Mouse (Mus musculus): ENCODE data around the gene Eef1akmt3.
A peak's percentile ranks its signal among the peaks of the same experiment; 100 is the strongest.

Gene Eef1akmt3

DNA sequence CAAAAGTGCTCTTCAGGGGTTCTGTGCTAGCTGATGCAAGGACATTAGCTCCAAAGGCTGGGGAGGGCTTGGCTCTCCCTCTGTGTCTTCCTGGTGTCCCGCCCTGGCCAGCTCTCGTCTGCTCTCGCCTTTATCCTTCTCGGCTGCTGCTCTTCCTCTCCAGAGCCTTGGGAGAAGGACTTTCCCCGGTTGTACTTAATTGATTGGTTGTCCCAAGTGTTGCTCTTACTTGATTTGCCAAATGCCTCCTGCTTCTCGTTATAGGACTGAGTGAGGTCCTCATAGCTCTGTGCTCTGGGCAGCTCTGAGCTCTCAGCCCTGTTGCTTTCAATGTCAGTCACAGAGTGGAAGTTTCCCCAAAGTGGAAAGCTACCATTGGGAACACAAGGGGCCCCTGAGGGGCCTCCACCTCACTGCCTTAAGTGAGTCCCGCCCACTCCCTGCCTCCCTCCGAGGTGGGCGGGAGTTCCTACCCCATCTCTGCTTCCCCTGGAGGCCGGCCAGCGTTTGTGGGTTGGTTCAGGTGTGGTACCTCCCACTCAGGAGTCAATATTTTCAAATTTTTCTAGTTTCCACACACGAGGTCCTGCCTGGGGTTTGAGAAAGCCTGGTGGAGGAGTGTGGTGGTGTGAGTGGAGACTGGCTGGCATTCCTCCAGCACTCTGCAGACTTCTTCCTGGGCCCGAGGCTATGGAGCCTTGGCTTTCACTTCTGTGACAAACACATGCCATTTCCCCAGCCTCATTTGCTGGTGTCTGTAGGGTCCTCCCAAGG, 43.8 kb downstream of the Eef1akmt3 start:
- peak in 1 of 2 experiments; percentile 50 for DNase-seq

DNA sequence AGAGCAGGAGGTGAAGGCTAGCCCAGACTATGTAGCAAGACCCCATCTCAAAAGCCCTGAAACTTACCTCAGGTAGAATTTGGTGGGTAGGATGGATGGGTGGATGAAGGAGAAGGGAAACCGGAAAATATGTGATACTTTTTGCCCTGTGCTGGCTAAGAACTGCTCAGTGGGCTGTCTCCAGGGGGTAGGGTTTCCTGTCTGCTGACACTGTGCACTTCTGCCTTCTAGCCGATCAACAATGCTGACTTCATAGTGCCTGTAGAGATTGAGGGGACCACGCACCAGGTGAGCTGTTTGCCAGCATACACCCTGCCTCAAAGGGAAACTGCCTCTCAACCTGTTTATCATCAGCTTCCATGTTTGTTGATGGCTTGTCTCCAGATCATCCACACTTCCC, 47.7 kb downstream of the Eef1akmt3 start:
- DNase-seq = no peak

DNA sequence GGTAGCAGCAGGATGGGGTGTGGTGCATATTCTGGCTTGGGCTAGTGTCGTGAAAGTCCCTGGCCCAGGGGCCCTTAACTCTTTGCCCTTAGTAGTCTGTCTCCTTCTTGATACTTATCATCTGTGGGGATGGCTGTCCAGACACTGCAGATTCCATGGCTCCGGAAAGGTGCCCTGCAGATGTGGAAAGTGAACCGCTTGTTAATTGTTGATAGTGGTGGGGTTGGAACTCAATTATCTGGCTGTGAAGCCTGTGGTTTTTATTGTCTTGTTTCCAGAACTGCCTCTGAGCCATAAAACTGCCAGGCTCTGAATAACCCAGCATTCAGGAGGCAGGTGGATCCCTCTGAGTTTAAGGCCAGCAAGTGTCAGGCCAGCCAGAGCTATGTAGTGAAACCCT, 49.6 kb downstream of the Eef1akmt3 start:
- DNase-seq = no peak

DNA sequence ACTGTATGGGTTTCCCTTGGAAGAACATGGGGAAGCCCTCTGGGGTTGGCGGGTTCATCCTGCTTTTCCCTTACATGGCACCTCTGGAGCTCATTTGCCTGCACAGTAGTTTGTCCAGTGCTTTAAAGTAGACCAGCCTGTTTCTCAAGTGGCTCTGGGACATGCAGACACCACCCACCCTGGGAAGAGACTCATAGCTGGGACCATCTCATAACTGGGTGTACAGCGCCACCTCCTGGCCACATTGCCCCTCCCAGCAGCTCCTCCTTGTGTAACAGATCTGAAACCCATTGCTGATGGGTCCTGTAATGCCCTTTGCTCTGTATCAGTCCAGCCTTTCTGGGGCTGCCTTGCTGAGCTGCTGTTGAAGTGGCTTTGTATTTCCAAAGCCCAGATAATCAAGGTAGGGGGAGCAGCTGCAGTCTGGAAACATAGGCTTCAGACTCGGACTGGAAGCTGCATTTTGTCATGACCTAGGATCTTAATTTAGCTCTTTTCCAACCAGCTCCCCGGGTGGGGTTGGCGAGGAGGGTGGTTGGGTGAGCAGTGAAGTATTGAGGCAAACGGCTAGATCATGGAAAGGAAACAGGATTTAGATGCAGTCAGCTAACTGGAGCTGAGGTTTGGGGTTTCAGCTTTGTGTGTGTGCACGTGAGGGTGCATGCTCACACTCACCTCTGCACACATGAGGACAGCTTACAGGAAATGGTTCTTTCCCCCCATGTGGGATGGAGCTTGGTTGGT, 50.8 kb downstream of the Eef1akmt3 start:
- DNase-seq = peak; percentile 91 to 93

DNA sequence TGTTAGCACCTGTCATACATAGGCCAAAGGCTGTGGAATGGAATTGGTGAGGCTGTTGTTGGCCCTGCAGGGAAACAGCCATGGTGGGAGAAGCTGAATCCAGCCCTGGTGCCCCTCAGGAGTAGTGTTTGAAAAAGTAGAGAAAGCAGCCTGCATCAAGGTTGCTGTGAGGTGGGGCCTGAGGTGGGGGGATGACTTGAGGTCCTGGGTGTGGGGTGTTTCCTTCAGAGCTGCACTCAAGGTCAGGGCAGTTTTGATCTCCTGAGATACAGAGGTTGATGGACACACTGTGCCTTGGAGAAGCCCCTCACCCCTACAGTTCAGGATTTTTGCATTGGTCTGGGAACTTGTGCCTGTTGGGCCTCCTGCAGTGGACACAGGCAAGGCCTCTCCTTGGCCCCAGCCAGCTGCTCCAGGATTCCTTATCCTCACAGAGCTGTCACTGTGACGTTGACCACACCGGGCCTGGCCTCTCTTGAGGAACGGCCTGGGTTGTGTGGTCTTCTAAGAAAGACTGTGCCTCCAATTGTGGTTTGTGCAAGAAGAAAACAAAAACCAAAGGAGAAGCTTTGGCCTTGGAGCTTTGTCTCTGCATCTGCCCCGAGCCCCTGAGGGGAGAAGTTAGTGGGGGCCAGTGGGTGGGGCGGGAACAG, 52.7 kb downstream of the Eef1akmt3 start:
- DNase-seq = no peak

DNA sequence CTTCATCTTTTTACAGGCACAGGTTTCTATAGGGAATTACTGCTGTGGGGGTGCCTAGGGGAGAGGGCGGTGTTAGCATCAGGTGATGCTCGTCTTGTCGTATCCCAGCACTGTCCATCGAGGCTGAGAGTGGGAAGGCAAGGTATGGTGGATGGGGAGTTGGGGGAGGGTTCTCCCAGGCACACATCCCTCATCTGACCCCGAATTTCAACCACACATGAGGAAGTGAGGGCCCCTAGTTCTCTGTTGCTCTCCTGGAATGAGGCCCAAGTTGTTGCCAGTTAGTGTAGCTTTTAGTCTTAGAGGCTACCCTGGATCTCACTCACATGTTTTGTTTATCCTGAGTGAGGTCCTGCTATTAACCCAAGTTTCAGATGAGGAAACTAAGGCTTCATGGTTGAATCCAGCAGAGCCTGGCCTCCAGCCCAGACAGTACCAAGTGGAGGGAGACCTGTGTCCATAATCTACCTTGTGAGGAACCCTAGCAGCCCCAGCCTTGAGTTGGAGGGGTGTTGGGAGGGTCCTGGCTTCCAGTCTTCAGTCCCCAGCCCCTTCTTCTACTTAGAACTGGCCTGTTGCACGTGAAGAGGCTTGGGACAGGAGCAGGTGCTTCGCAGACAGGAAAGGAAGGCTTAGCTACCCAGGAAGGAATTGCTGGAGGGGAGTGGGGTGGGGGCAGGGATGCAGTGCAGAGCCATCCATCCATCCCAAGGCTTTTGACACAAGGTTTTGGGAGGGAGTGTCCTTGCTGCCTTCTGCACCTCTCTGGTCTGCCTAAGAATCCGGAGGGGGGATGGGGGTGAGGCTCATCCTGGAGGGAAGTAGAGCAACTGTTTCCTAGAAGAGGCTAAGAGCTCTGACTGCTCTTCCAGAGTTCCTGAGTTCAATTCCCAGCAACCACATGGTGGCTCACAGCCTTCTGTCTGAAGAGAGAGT, 53.9 kb downstream of the Eef1akmt3 start:
- peak in 1 of 2 experiments; percentile 34 for DNase-seq

DNA sequence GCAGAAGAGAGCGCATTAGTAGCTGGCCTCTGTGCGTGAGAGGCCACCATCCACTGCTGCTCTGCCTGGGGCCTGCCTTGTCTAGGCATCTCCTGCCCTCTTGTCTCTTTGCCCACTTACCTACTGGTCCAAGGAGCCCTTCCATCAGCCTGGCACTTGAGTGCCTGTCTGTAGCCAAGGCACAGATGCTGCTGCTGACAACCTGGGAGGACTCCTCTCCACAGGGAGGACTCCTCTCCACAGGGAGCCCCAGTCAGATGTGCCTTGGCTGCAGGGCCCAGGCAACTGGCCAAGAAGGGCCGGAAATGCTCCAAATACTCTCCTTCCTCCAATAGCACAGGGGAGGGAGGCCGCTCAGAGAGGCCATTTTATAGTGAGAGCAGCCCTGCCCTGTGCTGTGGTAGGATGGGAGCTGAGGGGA, 54.8 kb downstream of the Eef1akmt3 start:
- DNase-seq = peak; percentile 92 to 93

DNA sequence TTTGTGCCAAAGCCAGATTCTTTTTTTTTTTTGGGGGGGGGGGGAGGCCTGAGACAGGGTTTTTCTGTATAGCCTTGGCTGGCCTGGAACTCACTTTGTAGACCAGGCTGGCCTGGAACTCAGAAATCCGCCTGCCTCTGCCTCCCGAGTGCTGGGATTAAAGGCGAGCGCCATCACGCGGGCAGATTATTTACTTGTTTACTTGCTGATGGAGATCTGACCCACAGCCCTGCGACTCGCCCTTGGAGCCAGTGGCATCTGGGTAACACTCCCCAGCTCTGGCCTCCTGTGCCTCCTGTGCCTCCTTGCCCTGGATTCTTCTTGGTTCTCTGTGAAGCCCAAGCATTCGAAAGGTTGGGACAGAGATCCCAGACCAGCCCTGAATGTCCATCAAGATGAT, 55.7 kb downstream of the Eef1akmt3 start:
- peak in 1 of 2 experiments; percentile 40 for DNase-seq

DNA sequence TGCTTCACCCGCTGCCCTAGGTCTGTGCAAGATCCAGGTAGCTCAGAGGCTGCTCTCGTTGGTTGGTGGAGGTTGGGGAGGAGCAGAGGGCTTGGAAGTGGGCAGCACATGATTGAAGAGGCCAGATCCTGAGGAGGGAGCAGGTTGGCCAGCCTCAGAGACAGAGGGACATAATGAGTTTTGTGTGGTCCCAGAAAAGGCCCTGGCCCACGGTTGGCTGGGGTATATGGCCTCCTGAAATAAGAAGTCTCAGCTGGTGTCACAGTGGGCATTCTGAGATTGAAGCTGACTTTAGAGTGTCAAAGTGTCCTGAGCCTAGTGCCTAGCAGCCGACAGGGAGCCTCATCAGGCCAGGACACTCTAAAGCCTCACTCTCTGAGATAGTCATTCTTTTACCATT, 56.2 kb downstream of the Eef1akmt3 start:
- no peak for DNase-seq

DNA sequence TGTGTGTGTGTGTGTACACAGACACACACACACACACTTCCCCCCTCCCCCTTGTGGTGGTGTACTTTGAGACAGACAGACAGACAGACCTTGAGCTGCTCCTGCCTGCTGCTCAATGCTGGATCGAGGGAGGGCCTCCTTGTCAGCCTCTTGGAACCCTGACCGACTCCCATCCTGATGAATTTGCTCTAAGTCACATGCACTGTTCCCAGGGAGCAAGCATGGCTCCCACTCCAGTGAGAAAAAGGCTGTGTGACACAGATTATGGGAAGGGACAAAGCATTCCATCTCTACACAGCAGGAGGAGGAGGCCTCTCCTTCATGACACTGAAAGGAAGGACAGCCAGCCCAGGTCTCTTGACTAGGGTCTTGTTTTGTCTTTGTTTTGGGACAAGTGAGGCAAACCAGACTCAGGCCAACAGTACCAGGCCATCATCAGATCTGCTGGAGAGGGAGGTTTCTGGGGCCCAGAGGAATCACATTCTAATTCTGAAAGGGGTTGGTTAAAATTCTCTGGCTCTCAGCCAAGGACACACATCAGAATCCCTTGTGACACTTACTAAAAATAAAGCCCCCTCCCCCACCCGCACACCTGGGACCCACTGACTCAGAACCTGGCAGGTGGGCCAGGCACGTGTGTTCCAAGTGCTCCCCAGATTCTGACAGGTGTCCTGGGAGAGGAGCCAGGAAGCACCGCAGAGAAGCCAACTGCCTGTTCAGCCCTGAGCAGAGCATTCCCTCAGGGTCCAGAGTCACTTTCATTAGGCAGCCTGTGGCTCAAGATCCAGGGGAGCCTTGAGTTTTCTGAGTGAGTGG, 56.9 kb downstream of the Eef1akmt3 start:
- DNase-seq = peak; percentile 79 to 84

DNA sequence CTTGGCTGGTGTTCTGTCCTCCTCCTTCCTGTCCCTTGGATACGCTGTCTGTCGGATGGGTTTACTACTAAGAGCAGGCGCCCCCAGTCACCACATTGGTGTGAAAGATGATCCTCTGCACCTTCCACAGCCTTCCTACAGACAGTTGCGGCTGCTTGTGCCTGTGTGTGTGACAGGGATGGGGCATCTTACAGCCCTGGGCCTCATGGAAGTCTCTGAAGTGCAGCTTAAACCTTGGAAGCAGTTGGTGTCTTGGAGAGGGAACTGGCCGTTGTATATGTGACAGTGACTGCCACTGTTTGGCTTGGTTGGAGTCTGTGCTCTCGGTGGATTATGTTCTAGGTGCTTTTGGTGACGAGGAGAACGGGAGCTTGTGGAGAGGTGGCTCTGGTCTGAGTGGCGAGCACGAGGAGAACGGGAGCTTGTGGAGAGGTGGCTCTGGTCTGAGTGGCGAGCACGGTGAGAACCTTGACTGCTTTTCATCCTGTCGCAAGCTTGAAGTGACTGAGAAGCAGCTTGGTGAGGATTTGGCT, 58.1 kb downstream of the Eef1akmt3 start:
- DNase-seq = no peak

DNA sequence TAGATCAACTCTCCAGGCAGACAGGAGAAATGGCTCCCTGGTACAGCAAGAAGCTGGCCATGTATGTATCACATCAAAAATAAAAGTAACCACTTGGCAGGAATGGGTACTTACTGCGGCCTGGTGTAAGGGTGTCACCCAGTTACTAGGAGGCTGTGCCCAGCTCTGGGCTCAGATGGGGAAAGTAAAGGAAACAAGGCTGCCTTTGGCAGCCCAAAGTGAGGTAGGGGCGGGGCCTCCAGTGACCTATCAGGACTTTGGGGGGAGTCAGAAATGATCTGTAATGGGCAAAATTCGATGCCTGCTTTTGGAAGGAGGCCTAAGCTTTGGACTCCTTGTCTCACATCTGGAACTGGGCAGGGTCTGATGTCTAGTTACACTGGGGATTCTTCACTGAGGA, 59.6 kb downstream of the Eef1akmt3 start:
- DNase-seq = no peak

All from kidney, postnatal 36 days (tissue).